Mouse (Mus musculus) C2C12 (cell line): ENCODE results near the gene Olfr1512. TPM values are rescaled to one million over a fixed set of nuclear protein-coding genes. Genes with fewer than 3 reads are reported as not detected.

Source experiments
- H3K27me3 ChIP-seq: one replicate; pipeline ENCODE4 v1.6.1; 2011; ENCODE audit not compliant: control insufficient read depth, insufficient read depth, insufficient read length
- H3K36me3 ChIP-seq: one replicate; pipeline ENCODE4 v1.6.1; 2011; ENCODE audit not compliant: control insufficient read depth, insufficient read depth
- H3K4me3 ChIP-seq: one replicate; pipeline ENCODE4 v1.5.1; 2011; ENCODE audit warnings: mild to moderate bottlenecking, control low read depth; ENCODE audit not compliant: poor library complexity, insufficient read depth, severe bottlenecking
- H3K79me2 ChIP-seq: one replicate; pipeline ENCODE4 v1.6.1; 2011; ENCODE audit not compliant: control insufficient read depth, insufficient read depth
- H3K79me3 ChIP-seq: one replicate; pipeline ENCODE4 v1.6.1; 2011; ENCODE audit warnings: low read depth, control low read depth
- H3ac ChIP-seq: one replicate; pipeline ENCODE3; 2011; ENCODE audit warnings: low read depth; ENCODE audit not compliant: control insufficient read depth, insufficient read length
- CEBPB ChIP-seq: IDR thresholded peaks from one replicate; pipeline ENCODE4 v1.6.1; 2011; ENCODE audit warnings: low read depth, mild to moderate bottlenecking, control low read depth, moderate library complexity
- CTCF ChIP-seq: IDR thresholded peaks from one replicate; pipeline ENCODE4 v1.5.1; 2011; ENCODE audit not compliant: control insufficient read depth, insufficient read depth, insufficient read length
- FOSL1 ChIP-seq: IDR thresholded peaks from one replicate; pipeline ENCODE4 v1.8.0; 2011; ENCODE audit warnings: mild to moderate bottlenecking, low read length; ENCODE audit not compliant: poor library complexity, insufficient read depth, severe bottlenecking
- MAX ChIP-seq: IDR thresholded peaks from one replicate; pipeline ENCODE4 v1.6.1; 2011; ENCODE audit warnings: mild to moderate bottlenecking, control low read depth
- MYOD1 ChIP-seq: IDR thresholded peaks from one replicate; pipeline ENCODE4 v1.6.1; 2011; ENCODE audit warnings: low read depth; ENCODE audit not compliant: control insufficient read depth, insufficient read length
- MYOG ChIP-seq: IDR thresholded peaks from one replicate; pipeline ENCODE4 v1.6.1; 2011; ENCODE audit not compliant: control insufficient read depth, insufficient read length; ENCODE audit errors: extremely low read depth
- USF1 ChIP-seq: IDR thresholded peaks from one replicate; pipeline ENCODE4 v1.6.1; 2011; ENCODE audit warnings: low read depth, mild to moderate bottlenecking, control low read depth, moderate library complexity
- polyA plus RNA-seq: library from polyadenylated mRNA; unstranded; fragments of >200 nt; fragmentation: generic; extraction: Trizol; gene quantifications from one replicate; pipeline ENCODE4 v1.2.1, GENCODE M21; 2012; ENCODE audit warnings: missing spikeins

Gene Olfr1512
- polyA plus RNA-seq, 1 experiment: not detected

DNA sequence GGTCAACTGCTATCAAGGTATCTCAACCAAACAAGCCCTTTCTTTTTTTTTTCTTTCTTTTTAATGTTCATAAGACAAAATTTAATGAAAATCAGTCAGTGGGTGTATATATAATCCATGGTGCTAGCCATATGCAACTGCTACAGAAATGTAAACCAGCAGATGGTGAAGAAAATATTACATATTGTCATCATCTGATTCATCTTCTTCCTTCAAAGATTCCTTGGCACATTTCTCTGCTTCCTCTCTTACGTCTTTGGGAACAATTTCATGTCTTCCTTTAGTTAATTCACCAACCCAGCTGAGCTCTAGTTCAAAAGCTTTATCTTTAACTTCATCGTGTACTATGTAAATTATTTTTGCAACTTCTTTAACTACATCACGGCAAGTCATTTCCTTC lies 10.2 kb downstream of the Olfr1512 start:
- Histone ChIP-seq H3K4me3 (no peak overlapping the region), H3K79me2 (no peaks in the 10 kb centered on the region), H3K79me3 (no peaks in the 10 kb centered on the region), H3ac (no peak overlapping the region), H3K36me3 (no peaks in the 10 kb centered on the region), H3K27me3 (no peaks in the 10 kb centered on the region)
- TF ChIP-seq CEBPB (no peak), FOSL1 (no peak), MYOD1 (no peak), MAX (no peak), CTCF (no peak), USF1 (no peak), MYOG (no peak)

- no peaks in the 10 kb centered on the region for H3K79me2 ChIP-seq
- no peaks in the 10 kb centered on the region for H3K79me3 ChIP-seq
- no peak within 1 kb of the TSS for H3ac ChIP-seq
- no peaks in the 10 kb centered on the region for H3K36me3 ChIP-seq
- TF ChIP-seq CEBPB (no peak), USF1 (no peak), MAX (no peak), FOSL1 (no peak), MYOD1 (no peak), MYOG (no peak), CTCF (no peak)
- H3K4me3 ChIP-seq: no peak within 1 kb of the TSS
- H3K27me3 ChIP-seq: no peaks in the 10 kb centered on the region
Measured at GRCm38 (mm10) chr14:52356308-52356707, 22.7 kb downstream of the Olfr1512 start, which contains the start of gene Olfr1513. Gene Olfr1513, minus strand, starts transcription at chr14:52356408.

DNA sequence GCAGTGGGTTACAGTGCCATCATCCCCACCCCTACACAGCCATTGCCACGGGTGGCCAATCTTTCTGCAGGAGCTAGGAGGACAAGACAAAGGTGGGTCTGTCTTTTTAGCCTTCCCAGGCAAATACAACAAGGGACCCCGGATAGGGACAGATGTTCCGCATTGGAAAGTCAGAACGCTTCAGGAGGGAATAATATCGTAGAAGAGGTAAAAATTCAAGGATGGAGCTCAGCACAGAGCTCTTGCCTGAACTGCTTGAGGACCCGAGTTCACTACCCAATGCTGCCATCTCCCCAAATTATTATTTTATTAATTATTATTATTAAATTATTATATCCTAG lies 39.5 kb downstream of the Olfr1512 start:
- peaks cover 3% of the 10 kb centered on the region for H3K27me3 ChIP-seq
- no peaks in the 10 kb centered on the region for H3K79me2 ChIP-seq
- H3K79me3 ChIP-seq: no peaks in the 10 kb centered on the region
- H3K4me3 ChIP-seq: no peak overlapping the region
- TF ChIP-seq FOSL1: no peak
- TF ChIP-seq CEBPB: no peak
- TF ChIP-seq MYOD1: no peak
- TF ChIP-seq CTCF: no peak
- no peak for TF ChIP-seq MYOG
- no peak for TF ChIP-seq MAX
- no peak for TF ChIP-seq USF1
- H3ac ChIP-seq: no peak overlapping the region
- no peaks in the 10 kb centered on the region for H3K36me3 ChIP-seq

DNA sequence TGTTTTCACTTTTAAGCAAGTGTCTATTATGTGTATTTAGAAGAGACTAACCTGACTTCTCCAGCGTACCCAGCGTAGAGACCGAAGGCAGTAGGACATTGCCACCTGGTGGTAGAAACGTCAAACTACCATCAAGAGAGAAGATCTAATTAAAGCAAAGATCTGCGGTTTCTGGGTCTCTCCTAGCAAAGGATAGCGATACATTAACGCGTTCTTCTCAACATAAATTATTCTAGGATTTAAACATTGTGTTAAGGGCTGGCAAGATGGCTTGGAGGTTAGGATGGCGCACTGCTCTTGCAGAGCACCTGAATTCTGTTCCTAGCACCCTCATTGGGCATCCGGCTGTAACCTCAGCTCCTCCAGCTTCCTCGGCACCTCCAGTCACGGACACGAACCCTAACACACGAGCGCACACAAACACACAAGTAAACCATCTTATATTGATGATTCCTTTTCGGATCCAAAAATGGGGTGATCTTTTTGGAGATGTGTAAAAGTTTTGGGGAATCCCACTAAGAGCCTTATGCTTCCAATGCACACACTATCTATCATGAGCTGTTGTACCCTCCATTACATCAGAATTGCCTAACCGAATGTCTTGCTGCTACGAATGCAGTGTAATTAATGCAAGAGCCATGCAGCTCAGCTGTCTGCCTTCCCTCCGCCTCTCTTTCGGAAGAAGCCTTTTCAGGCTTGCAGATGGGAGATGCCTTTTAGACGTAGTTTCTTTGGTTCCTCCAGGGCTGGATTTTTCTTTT lies 40.0 kb downstream of the Olfr1512 start:
- Histone ChIP-seq H3K79me3 (no peaks in the 10 kb centered on the region), H3K36me3 (no peaks in the 10 kb centered on the region), H3K4me3 (no peak overlapping the region), H3K79me2 (no peaks in the 10 kb centered on the region), H3K27me3 (peaks cover 6% of the 10 kb centered on the region), H3ac (no peak overlapping the region)
- TF ChIP-seq MAX: no peak
- no peak for TF ChIP-seq MYOD1
- TF ChIP-seq CTCF: peak; percentile 16
- no peak for TF ChIP-seq FOSL1
- no peak for TF ChIP-seq MYOG
- no peak for TF ChIP-seq USF1
- TF ChIP-seq CEBPB: no peak

GRCm38 (mm10) chr14:52332171-52332570 lies 46.8 kb downstream of the Olfr1512 start:
- Histone ChIP-seq H3K27me3 (peaks cover 25% of the 10 kb centered on the region), H3K79me3 (no peaks in the 10 kb centered on the region), H3K36me3 (no peaks in the 10 kb centered on the region), H3K79me2 (no peaks in the 10 kb centered on the region), H3K4me3 (no peak overlapping the region), H3ac (no peak overlapping the region)
- TF ChIP-seq USF1 (no peak), CTCF (no peak), MAX (no peak), MYOD1 (no peak), FOSL1 (no peak), CEBPB (no peak), MYOG (no peak)
